Mouse (Mus musculus) limb, embryonic 11.5 days (tissue): ENCODE measurements around the gene 2410004B18Rik. TPM values are rescaled to one million over a fixed set of nuclear protein-coding genes. Genes with fewer than 3 reads are reported as not detected.
"Not testable (repeated sequence)": the region's sequence is repeated elsewhere in the genome, so short reads cannot be mapped to it uniquely, and the experiment has no call there.

Experiments
- ATAC-seq: fragments of 200-750 bp; cut with Nextera tagmentation; 2 replicates; pipeline ENCODE4 v1.8.0; 2017; ENCODE audit warnings: low read depth; ENCODE audit not compliant: insufficient number of reproducible peaks, low FRiP score, low TSS enrichment
- DNase-seq: peaks from one replicate; pipeline ENCODE4 v3.0.0-alpha.2; 2015; ENCODE audit warnings: low spot score
- H3K27ac ChIP-seq: fragments of 300-500 bp; sonication (generic); replicated peaks from 2 replicates; pipeline ENCODE4 v1.5.1; 2014; ENCODE audit warnings: low read depth, mild to moderate bottlenecking, low read length
- H3K27me3 ChIP-seq: fragments of 300-500 bp; sonication (generic); 2 replicates; pipeline ENCODE4 v1.6.1; 2014; ENCODE audit warnings: mild to moderate bottlenecking, low read length, mixed read lengths; ENCODE audit not compliant: control insufficient read depth, insufficient read depth
- H3K36me3 ChIP-seq: fragments of 300-500 bp; sonication (generic); 2 replicates; pipeline ENCODE4 v1.6.1; 2014; ENCODE audit warnings: mild to moderate bottlenecking, low read length, moderate library complexity, mixed read lengths; ENCODE audit not compliant: control insufficient read depth, insufficient read depth
- H3K4me1 ChIP-seq: fragments of 300-500 bp; sonication (generic); 2 replicates; pipeline ENCODE4 v1.6.1; 2014; ENCODE audit warnings: low read length, mixed read lengths; ENCODE audit not compliant: control insufficient read depth, insufficient read depth
- H3K4me2 ChIP-seq: fragments of 300-500 bp; sonication (generic); 2 replicates; pipeline ENCODE4 v1.6.1; 2014; ENCODE audit warnings: low read depth, mild to moderate bottlenecking, moderate library complexity; ENCODE audit not compliant: severe bottlenecking
- H3K4me3 ChIP-seq: fragments of 300-500 bp; sonication (generic); 2 replicates; pipeline ENCODE4 v1.5.1; 2014; ENCODE audit warnings: low read depth, low read length
- H3K9ac ChIP-seq: fragments of 300-500 bp; sonication (generic); 2 replicates; pipeline ENCODE4 v1.6.1; 2014; ENCODE audit warnings: mild to moderate bottlenecking, low read length
- H3K9me3 ChIP-seq: fragments of 300-500 bp; sonication (generic); 2 replicates; pipeline ENCODE4 v1.6.1; 2016; ENCODE audit warnings: low read length; ENCODE audit not compliant: control insufficient read depth
- WGBS: fragments of 180-500 bp; shearing (Covaris S2); extraction: QIAGEN DNeasy Blood & Tissue Kit; methylation state at CpG from one replicate; pipeline ENCODE4 v1.1.7; 2014; 5-methylcytosine and 5-hydroxymethylcytosine counted together
- polyA plus RNA-seq: library from polyadenylated mRNA; unstranded; fragments of >200 nt; fragmentation: Nextera tagmentation; extraction: Ambion mirVana; gene quantifications from 2 replicates; pipeline ENCODE4 v1.2.1, GENCODE M21; 2014

The 2410004B18Rik gene
- polyA plus RNA-seq, 1 experiment from 2014 or later, result 61.3 TPM

DNA sequence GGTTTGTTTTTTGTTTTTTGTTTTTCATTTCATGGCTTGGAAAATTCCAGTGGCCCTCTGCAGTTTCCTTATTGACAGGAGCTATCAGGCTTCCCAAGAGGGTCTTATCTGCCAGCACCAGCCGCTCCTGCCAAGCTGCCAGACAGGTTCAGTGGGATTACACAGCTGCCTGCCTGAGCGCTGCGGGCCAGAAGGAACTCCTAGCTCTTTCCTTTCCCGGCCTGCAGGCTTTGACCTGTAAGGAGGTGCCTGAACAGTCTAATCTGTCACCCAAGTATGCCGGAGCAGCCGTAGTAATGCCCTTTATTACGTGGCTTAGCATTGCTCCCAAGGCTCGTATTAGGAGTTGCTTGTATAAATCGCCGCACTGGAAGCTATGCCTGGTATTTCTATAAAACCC, 26.7 kb downstream of the 2410004B18Rik start:
- peaks cover 13% of the 10 kb centered on the region; the same call in 1 of the 2 replicates for H3K4me1 ChIP-seq
- DNase-seq (peak; percentile 71), ATAC-seq (peak; percentile 76; the same call in 1 of the 2 replicates)
- no peaks in the 10 kb centered on the region for H3K9me3 ChIP-seq
- H3K9ac ChIP-seq, result no peak overlapping the region
- peaks cover 18% of the 10 kb centered on the region for H3K27me3 ChIP-seq
- H3K36me3 ChIP-seq, result no peaks in the 10 kb centered on the region
- no peak overlapping the region for H3K27ac ChIP-seq
- no peak overlapping the region for H3K4me2 ChIP-seq
- WGBS, result 4% methylated on average over 10 of the region's 10 CpGs
- H3K4me3 ChIP-seq, result no peak overlapping the region

DNA sequence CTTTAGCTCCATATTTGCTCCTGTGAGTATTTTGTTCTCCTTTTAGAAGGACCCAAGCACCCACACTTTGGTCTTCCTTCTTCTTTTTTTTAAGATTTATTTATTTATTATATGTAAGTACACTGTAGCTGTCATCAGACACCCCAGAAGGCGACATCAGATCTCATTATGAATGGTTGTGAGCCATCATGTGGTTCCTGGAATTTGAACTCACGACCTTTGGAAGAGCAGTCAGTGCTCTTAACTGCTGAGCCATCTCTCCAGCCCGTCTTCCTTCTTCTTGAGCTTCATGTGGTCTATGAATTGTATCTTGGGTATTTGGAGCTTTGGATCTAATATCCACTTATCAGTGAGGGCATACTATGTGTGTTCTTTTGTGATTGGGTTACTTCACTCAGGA, 27.8 kb downstream of the 2410004B18Rik start:
- not testable (repeated sequence) for H3K4me2 ChIP-seq, ATAC-seq, H3K36me3 ChIP-seq, H3K9ac ChIP-seq, H3K4me3 ChIP-seq, DNase-seq, H3K9me3 ChIP-seq, H3K27ac ChIP-seq
- H3K4me1 ChIP-seq, result peaks cover 13% of the 10 kb centered on the region; the same call in 1 of the 2 replicates
- 77% methylated on average over 3 of the region's 3 CpGs for whole genome bisulfite sequencing
- peaks cover 18% of the 10 kb centered on the region for H3K27me3 ChIP-seq

DNA sequence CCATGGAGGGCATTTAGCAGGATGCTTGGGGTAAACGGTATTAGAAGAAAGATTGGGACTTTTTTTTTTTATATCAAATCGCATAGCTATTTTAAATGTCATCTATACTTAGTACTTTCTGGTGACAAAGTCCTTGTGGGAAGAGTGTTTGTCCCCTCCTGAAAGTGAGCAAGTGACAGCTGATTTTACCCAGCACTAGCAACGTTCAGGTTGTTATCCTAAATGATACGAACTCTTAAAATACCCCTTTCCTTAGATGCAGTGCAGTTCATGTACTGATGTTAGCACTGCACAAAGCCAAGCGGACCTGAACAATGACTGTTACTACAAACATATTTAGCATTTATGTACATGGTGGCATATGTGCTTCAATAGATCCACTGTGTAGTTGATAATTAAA, 29.0 kb downstream of the 2410004B18Rik start:
- no peaks in the 10 kb centered on the region for H3K9me3 ChIP-seq
- no peak overlapping the region for H3K9ac ChIP-seq
- no peak overlapping the region for H3K27ac ChIP-seq
- DNase-seq (no peak), ATAC-seq (no peak)
- WGBS, result 89% methylated on average over 5 of the region's 5 CpGs
- H3K36me3 ChIP-seq, result no peaks in the 10 kb centered on the region
- H3K27me3 ChIP-seq, result peaks cover 18% of the 10 kb centered on the region
- H3K4me1 ChIP-seq, result peaks cover 13% of the 10 kb centered on the region; the same call in 1 of the 2 replicates
- H3K4me2 ChIP-seq, result no peak overlapping the region
- H3K4me3 ChIP-seq, result no peak overlapping the region

DNA sequence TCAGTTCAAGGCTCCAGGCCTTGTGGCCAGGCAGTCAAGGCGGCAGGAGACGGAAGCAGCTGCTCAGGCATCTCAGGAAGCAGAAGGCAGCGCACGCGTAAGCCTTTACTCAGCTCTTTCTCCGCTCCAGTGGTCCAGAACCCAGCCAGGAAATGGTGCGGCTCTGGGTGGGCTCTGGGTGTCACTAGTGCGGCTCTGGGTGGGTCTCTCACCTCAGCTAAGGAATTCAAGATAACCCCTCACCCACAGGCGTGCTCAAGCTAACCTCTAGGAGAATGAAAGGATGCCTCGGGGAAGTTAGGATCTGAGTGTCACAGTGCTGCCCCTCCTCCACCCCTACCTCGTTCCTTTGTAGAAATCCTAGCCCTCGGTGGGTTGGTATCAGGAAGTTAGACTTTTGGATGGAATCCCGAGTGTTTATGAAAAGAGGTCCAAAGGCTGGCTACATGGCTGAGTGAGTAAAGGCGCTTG, 31.3 kb downstream of the 2410004B18Rik start:
- no peak overlapping the region for H3K27ac ChIP-seq
- H3K9me3 ChIP-seq, result peaks cover 3% of the 10 kb centered on the region; the same call in 1 of the 2 replicates
- WGBS, result 49% methylated on average over 14 of the region's 14 CpGs
- 0 out of 2 replicates have a peak, but pooled peaks cover 8% of the 10 kb centered on the region for H3K4me1 ChIP-seq
- H3K27me3 ChIP-seq, result peaks cover 1% of the 10 kb centered on the region
- H3K4me2 ChIP-seq, result no peak overlapping the region
- H3K9ac ChIP-seq, result no peak overlapping the region
- H3K4me3 ChIP-seq, result no peak overlapping the region
- DNase-seq (no peak), ATAC-seq (no peak)
- no peaks in the 10 kb centered on the region for H3K36me3 ChIP-seq

DNA sequence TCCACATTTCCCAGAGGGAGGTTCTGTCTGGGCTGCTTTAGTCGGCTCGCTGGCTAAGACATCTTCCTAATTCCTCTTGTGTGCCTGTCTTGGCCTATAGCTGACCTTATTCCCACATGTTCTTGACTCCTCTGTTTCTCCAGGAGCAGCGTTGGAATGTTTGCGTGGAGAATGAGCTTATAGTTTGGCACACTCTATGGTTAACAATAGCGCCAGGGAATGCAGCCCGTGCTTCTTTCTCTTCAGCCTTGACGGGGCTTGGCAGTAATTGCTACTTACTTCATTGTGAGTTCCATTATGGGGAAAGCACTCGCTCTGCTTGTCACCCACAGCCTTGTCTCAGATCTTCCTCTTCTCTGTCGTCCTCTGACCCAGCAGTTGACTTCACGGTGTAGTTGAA, 33.7 kb downstream of the 2410004B18Rik start:
- 0 out of 2 replicates have a peak, but pooled peaks cover 4% of the 10 kb centered on the region for H3K4me1 ChIP-seq
- no peaks in the 10 kb centered on the region for H3K36me3 ChIP-seq
- no peaks in the 10 kb centered on the region for H3K27me3 ChIP-seq
- H3K4me3 ChIP-seq, result no peak overlapping the region
- peaks cover 9% of the 10 kb centered on the region; the same call in 1 of the 2 replicates for H3K9me3 ChIP-seq
- no peak overlapping the region for H3K27ac ChIP-seq
- H3K4me2 ChIP-seq, result no peak overlapping the region
- no peak for ATAC-seq
- no peak overlapping the region for H3K9ac ChIP-seq
- DNase-seq, result no peak
- WGBS, result 84% methylated on average over 10 of the region's 10 CpGs

DNA sequence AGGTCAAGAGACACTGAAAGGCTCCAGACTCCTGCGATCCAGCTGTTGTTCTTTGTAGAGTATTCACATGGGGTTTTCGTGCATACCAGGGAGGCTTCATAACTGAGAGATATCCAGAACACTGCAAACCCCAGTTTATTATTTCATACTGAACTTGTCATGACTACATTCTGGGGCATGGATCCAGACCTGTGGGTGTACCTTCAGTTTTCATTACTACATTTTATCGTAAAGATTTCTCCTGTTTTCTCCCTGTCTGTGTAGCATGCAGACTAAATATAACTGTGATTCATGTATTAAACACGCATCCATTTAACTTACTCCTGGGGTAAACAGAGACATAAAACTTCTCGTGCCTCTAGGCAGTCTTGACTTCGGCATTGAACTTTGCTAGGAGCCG, 37.2 kb downstream of the 2410004B18Rik start:
- H3K4me3 ChIP-seq, result no peak overlapping the region
- ATAC-seq (no peak), DNase-seq (no peak)
- H3K9ac ChIP-seq, result no peak overlapping the region
- H3K27ac ChIP-seq, result no peak overlapping the region
- 87% methylated on average over 7 of the region's 7 CpGs for WGBS
- H3K36me3 ChIP-seq, result no peaks in the 10 kb centered on the region
- H3K4me2 ChIP-seq, result no peak overlapping the region
- H3K27me3 ChIP-seq, result no peaks in the 10 kb centered on the region
- H3K4me1 ChIP-seq, result no peaks in the 10 kb centered on the region
- H3K9me3 ChIP-seq, result peaks cover 9% of the 10 kb centered on the region; the same call in 1 of the 2 replicates

DNA sequence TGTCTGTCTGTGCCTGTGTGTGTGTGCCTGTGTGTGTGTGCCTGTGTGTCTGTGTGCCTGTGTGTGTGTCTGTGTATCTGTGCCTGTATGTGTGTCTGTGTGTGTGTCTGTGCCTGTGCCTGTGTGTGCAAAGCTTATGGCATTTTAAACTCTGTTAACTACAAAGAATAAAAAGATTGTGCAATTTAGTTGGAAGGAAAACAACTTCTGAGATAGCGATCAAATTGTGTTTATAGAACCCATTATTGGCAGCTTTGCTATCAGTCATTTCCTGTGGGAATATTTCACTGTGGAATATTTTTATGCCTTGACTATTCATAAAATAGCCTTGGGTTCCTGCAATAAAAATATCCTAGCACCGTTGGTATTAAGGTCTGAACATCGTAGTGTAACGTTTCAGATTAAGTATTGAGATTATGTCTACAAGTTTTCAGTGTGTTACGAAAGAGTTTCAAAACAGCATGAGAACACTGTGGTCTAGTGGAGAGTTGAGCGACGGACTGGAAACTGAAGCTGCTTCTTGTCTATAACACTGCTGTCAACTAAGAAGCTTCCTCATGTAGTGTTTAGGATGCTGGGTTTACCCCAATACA, 47.6 kb downstream of the 2410004B18Rik start:
- Histone ChIP-seq H3K9ac (no peak overlapping the region), H3K9me3 (no peaks in the 10 kb centered on the region), H3K4me3 (no peak overlapping the region), H3K4me2 (no peak overlapping the region), H3K4me1 (peaks cover 9% of the 10 kb centered on the region; the same call in 1 of the 2 replicates), H3K27ac (no peak overlapping the region), H3K27me3 (peaks cover 8% of the 10 kb centered on the region), H3K36me3 (no peaks in the 10 kb centered on the region)
- ATAC-seq, result no peak
- no peak for DNase-seq
- WGBS, result 91% methylated on average over 7 of the region's 7 CpGs

DNA sequence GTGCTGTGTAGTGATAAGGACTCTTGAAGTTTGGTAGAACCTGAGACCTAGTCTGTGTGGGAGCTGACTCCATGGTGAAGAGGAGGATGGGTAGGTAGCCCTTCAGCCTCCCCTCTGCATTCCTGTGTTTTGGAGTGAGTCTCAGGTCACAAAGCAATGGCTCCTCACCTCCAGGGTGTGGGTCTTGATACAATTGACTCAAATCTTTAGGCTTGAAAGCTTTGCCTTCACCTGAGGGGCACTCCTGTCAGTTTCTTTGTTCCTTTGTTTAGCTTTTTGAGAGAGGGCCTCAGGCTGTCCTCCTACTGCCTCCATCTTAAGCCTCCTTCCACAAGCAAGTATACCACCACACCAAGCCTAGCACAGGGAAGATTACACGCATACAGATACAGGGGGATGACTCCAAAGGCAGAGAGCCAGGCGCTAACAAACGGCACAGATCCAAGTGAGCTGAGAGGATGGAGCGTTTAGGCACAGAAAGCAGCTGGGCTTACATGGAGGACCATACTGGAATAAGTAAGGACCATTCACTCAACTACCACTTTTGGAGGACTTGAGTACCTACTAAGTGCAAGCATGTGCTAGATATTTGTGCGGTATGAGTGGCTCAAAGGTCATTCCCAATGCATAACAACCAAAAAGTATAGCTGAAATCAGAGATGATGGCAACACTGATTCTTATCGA, 48.6 kb downstream of the 2410004B18Rik start:
- no peak for DNase-seq
- H3K4me1 ChIP-seq, result peaks cover 9% of the 10 kb centered on the region; the same call in 1 of the 2 replicates
- 66% methylated on average over 6 of the region's 6 CpGs for WGBS
- no peak overlapping the region for H3K27ac ChIP-seq
- no peak overlapping the region for H3K9ac ChIP-seq
- H3K9me3 ChIP-seq, result no peaks in the 10 kb centered on the region
- no peaks in the 10 kb centered on the region for H3K36me3 ChIP-seq
- H3K4me3 ChIP-seq, result no peak overlapping the region
- ATAC-seq, result no peak
- H3K4me2 ChIP-seq, result no peak overlapping the region
- H3K27me3 ChIP-seq, result peaks cover 8% of the 10 kb centered on the region
